Mouse (Mus musculus) adrenal gland, postnatal 14 days (tissue): ENCODE data around the gene Izumo2. TPM values are rescaled to one million over a fixed set of nuclear protein-coding genes. Genes with fewer than 3 reads are reported as not detected.

ENCODE experiments used
- DNase-seq: peaks from one replicate; pipeline ENCODE4 v3.0.0; 2021; ENCODE audit warnings: mixed read lengths
- total RNA-seq: library from RNA; stranded (reverse); gene quantifications from 2 replicates; pipeline ENCODE4 v1.2.3, GENCODE M21; 2021

The Izumo2 gene
- total RNA-seq, 1 experiment from 2014 or later = not detected

DNA sequence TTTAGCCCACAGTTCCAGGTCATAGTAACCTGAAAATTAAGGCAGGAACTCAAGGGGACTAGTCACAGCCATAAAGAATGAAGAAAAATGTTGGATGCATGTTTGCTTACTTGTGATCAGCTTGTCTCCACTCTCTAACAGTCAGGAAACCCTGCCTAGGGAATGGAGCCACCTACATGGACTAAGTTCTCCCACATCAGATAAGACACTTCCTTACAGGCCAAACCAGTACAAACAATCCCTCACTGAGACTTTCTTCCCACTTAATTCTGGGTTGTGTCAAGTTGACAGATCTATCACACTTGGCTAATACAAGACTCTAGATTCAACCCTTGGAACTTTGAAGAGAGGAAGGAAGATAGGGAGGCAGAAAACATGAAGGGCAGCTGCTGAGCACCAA lies 51.8 kb downstream of the Izumo2 start:
- no peak for DNase-seq

DNA sequence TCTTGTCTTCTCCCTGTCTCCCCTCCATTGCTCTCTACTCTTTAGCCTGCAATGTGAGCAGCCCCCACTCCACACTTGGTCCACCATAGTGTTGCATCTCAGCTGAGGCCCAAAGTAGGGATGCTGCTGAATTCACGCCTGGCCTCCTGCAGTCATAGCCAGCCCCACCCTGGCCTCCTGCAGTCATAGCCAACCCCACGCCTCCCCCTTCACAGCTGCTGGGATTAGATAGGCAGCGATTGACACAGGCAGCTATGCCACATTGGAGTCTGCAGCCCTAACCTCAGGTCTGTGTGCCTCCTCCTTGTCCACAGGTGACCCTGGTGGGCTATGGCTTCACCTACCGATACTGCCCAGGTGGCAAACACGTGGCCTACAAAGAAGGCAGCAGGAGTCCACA lies 59.6 kb downstream of the Izumo2 start:
- DNase-seq = no peak

Other genes with a start within 250 kb of the Izumo2 start
- gene Aspdh, start 243.4 kb upstream of the Izumo2 start, total RNA-seq = 0.75 and 13.0 TPM in 2 replicates
- gene Josd2, start 240.8 kb upstream of the Izumo2 start, total RNA-seq = 45.9 and 51.2 TPM in 2 replicates
- gene Emc10, start 212.2 kb upstream of the Izumo2 start, total RNA-seq = 81.5 and 85.9 TPM in 2 replicates
- 7.8 and 10.9 TPM in 2 replicates for gene Fam71e1, start 212.2 kb upstream of the Izumo2 start, total RNA-seq
- gene Mybpc2, start 184.1 kb upstream of the Izumo2 start, total RNA-seq = 0.26 and 0.38 TPM in 2 replicates
- gene Spib, start 176.7 kb upstream of the Izumo2 start, total RNA-seq = 3.4 and 15.4 TPM in 2 replicates
- gene Pold1, start 159.9 kb upstream of the Izumo2 start, total RNA-seq = 17.5 and 28.0 TPM in 2 replicates
- 105 and 114 TPM in 2 replicates for gene Nr1h2, start 154.8 kb upstream of the Izumo2 start, total RNA-seq
- gene Napsa, start 136.4 kb upstream of the Izumo2 start, total RNA-seq = 2.0 and 10.4 TPM in 2 replicates
- 5.5 and 6.8 TPM in 2 replicates for gene Kcnc3, start 118.1 kb upstream of the Izumo2 start, total RNA-seq
- 3.9 and 5.1 TPM in 2 replicates for gene Myh14, start 37.9 kb upstream of the Izumo2 start, total RNA-seq
- gene Vrk3, start 39.7 kb downstream of the Izumo2 start, total RNA-seq = 34.3 and 52.4 TPM in 2 replicates
- gene Zfp473, start 42.3 kb downstream of the Izumo2 start, total RNA-seq = 0.79 and 1.3 TPM in 2 replicates
- 45.7 and 59.1 TPM in 2 replicates for gene Nup62, start 107.3 kb downstream of the Izumo2 start, total RNA-seq
- gene Il4i1, start 107.6 kb downstream of the Izumo2 start, total RNA-seq = 2.0 and 13.8 TPM in 2 replicates
- 147 and 165 TPM in 2 replicates for gene Atf5, start 107.9 kb downstream of the Izumo2 start, total RNA-seq
- gene Akt1s1, start 140.2 kb downstream of the Izumo2 start, total RNA-seq = 90.6 and 104 TPM in 2 replicates
- 58.8 and 66.1 TPM in 2 replicates for gene Tbc1d17, start 140.3 kb downstream of the Izumo2 start, total RNA-seq
- 35.2 and 45.1 TPM in 2 replicates for gene Pnkp, start 148.4 kb downstream of the Izumo2 start, total RNA-seq
- gene Ptov1, start 161.0 kb downstream of the Izumo2 start, total RNA-seq = 239 and 241 TPM in 2 replicates
- gene Med25, start 184.0 kb downstream of the Izumo2 start, total RNA-seq = 75.3 and 87.2 TPM in 2 replicates
- 23.5 and 24.8 TPM in 2 replicates for gene Fuz, start 187.3 kb downstream of the Izumo2 start, total RNA-seq
- gene Ap2a1, start 220.8 kb downstream of the Izumo2 start, total RNA-seq = 81.2 and 83.2 TPM in 2 replicates
- gene Tsks, start 234.5 kb downstream of the Izumo2 start, total RNA-seq = not detected in 2 replicates